Mouse (Mus musculus) midbrain, embryonic 12.5 days (tissue): ENCODE results near the gene Vps26c. TPM values are rescaled to one million over a fixed set of nuclear protein-coding genes. Genes with fewer than 3 reads are reported as not detected.
A peak's percentile ranks its signal among the peaks of the same experiment; 100 is the strongest.

Source experiments
- ATAC-seq: fragments of 200-750 bp; cut with Nextera tagmentation; 2 replicates; pipeline ENCODE4 v1.8.0; 2017; ENCODE audit warnings: low read depth, moderate TSS enrichment, moderate library complexity; ENCODE audit not compliant: low FRiP score
- H3K27ac ChIP-seq: fragments of 300-500 bp; sonication (generic); replicated peaks from 2 replicates; pipeline ENCODE4 v1.5.1; 2016; ENCODE audit warnings: mild to moderate bottlenecking
- H3K27me3 ChIP-seq: fragments of 300-500 bp; sonication (generic); 2 replicates; pipeline ENCODE4 v1.6.1; 2016; ENCODE audit warnings: mild to moderate bottlenecking
- H3K36me3 ChIP-seq: fragments of 300-500 bp; sonication (generic); 2 replicates; pipeline ENCODE4 v1.6.1; 2016
- H3K4me1 ChIP-seq: fragments of 300-500 bp; sonication (generic); 2 replicates; pipeline ENCODE4 v1.6.1; 2016
- H3K4me2 ChIP-seq: fragments of 300-500 bp; sonication (generic); replicated peaks from 2 replicates; pipeline ENCODE4 v1.6.1; 2016; ENCODE audit warnings: mild to moderate bottlenecking, moderate library complexity
- H3K4me3 ChIP-seq: fragments of 300-500 bp; sonication (generic); 2 replicates; pipeline ENCODE4 v1.5.1; 2016; ENCODE audit warnings: mild to moderate bottlenecking
- H3K9ac ChIP-seq: fragments of 300-500 bp; sonication (generic); replicated peaks from 2 replicates; pipeline ENCODE4 v1.6.1; 2016; ENCODE audit warnings: mild to moderate bottlenecking, moderate library complexity
- H3K9me3 ChIP-seq: fragments of 300-500 bp; sonication (generic); 2 replicates; pipeline ENCODE4 v1.6.1; 2016; ENCODE audit warnings: mild to moderate bottlenecking
- WGBS: fragments of 180-500 bp; shearing (Covaris S2); methylation state at CpG from one replicate; pipeline ENCODE4 v1.1.7; 2016; 5-methylcytosine and 5-hydroxymethylcytosine counted together
- polyA plus RNA-seq: library from polyadenylated mRNA; unstranded; fragments of >200 nt; fragmentation: Nextera tagmentation; extraction: Ambion mirVana; gene quantifications from 2 replicates; pipeline ENCODE4 v1.2.1, GENCODE M21; 2016

Gene Vps26c
- polyA plus RNA-seq, 1 experiment from 2014 or later, result 60.6 TPM

DNA sequence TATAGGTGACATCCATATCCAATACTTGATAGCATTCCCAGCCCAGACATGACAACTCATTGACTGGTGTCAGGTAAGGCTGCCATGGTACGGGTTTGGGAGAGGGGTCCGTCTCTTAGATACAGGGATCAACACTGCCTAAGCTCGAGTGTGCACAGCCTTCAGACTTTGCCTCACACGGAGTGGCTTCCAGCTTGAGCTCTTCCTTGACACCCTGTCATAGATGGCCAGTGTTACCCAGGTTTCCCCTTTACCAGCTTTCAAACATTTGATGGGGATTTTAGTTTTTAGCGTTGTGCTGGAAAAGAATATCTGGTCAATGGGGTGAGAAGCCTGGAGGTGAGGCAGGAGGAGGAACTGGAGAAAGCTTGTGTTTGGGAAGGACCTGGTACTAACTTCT lies 41.1 kb upstream of the Vps26c start:
- Histone ChIP-seq H3K36me3 (no peaks in the 10 kb centered on the region), H3K9me3 (no peaks in the 10 kb centered on the region), H3K4me1 (peaks cover 16% of the 10 kb centered on the region), H3K27me3 (0 out of 2 replicates have a peak, but pooled peaks cover 6% of the 10 kb centered on the region), H3K4me2 (peak overlapping the region; percentile 57; the same call in 1 of the 2 replicates), H3K4me3 (no peak overlapping the region), H3K9ac (no peak overlapping the region), H3K27ac (no peak overlapping the region)
- WGBS, result 63% methylated on average over 5 of the region's 5 CpGs
- ATAC-seq, result no peak

DNA sequence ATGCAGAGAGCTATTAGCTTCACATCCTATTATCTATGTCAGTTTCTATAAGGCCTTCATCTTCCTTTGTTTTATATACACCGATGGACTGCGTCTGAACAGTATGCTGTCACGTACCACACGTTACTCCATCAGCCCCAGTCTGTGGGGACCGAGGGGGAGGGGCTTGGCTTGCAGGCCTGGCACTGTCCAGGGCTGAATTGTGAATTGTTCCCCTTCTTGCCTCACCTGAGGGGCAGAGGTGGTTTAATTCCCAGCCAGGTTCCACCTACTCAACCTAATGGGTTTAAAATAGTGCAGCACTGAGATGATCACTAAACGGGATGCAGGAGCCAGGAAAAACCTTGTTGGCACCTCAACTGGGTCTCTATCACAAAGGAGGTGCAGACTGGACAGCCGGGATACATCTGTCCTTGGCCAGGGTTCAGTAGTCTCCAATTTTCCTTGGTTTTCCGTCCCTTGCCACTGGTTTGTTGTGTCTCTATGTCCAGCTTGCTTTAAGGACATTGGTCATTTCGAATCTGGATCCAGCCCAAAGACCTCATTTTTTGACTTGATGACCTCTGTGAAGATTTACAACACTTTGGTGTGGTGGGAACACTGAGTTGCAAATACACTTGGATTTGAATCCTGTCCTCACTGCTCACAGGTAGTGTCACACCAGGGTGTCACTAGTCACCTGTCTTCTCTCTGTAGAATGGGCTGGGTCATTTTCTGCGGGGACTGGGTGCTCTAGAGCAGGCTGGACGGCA lies 40.4 kb upstream of the Vps26c start:
- no peak for ATAC-seq
- 87% methylated on average over 11 of the region's 11 CpGs for WGBS

DNA sequence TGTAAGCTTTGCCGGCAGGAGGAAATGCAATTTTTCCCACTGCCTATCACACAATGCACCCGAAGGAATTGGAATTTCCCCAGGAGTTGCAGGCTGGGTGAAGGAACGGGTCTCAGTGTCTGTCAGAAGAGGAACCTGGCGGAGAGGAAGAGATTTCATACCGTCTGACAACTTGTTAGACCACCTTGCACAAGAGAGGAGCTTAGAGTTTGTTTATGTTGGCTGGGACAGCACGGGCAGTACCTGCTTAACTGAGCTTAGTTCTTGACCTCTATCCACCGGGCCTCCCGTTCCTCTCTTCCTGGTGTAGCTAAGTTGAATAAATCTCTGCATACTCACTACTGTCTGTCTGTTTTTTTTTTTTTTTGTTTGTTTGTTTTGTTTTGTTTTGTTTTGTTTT lies 39.5 kb upstream of the Vps26c start:
- Histone ChIP-seq H3K9ac (no peak overlapping the region), H3K9me3 (no peaks in the 10 kb centered on the region), H3K27ac (no peak overlapping the region), H3K36me3 (no peaks in the 10 kb centered on the region), H3K4me1 (peaks cover 4% of the 10 kb centered on the region; the same call in 1 of the 2 replicates), H3K4me2 (no peak overlapping the region), H3K27me3 (0 out of 2 replicates have a peak, but pooled peaks cover 6% of the 10 kb centered on the region), H3K4me3 (no peak overlapping the region)
- no peak for ATAC-seq
- 69% methylated on average over 8 of the region's 8 CpGs for WGBS

More for the DNA sequence above, 40.4 kb upstream of the Vps26c start:
- Histone ChIP-seq H3K4me2 (no peak overlapping the region), H3K9ac (no peak overlapping the region), H3K27me3 (0 out of 2 replicates have a peak, but pooled peaks cover 6% of the 10 kb centered on the region), H3K4me3 (no peak overlapping the region), H3K4me1 (peaks cover 10% of the 10 kb centered on the region), H3K36me3 (no peaks in the 10 kb centered on the region), H3K9me3 (no peaks in the 10 kb centered on the region), H3K27ac (no peak overlapping the region)

DNA sequence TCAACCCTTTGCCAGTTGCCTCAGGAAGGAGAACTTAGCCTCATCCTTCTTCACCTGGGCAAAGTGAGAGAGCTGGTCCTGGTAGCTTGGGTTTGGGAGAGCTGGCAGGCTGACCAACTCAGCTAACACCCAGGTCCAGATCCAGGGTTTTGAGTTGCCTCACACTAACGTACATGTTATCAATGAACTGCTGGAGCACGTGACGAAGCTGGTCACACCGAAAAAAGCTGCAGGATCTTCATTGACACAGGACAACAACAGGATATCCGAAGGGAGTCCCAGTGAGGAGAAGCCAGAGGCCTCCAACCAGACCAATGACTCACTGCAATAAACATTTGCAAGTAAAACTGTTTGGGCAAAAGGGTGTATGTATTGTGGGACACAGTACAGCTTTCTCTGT lies 34.0 kb upstream of the Vps26c start:
- Histone ChIP-seq H3K9me3 (no peaks in the 10 kb centered on the region), H3K4me3 (no peak overlapping the region), H3K4me1 (no peaks in the 10 kb centered on the region), H3K4me2 (no peak overlapping the region), H3K27ac (no peak overlapping the region), H3K27me3 (no peaks in the 10 kb centered on the region), H3K9ac (no peak overlapping the region), H3K36me3 (no peaks in the 10 kb centered on the region)
- no peak for ATAC-seq
- 78% methylated on average over 5 of the region's 5 CpGs for WGBS

DNA sequence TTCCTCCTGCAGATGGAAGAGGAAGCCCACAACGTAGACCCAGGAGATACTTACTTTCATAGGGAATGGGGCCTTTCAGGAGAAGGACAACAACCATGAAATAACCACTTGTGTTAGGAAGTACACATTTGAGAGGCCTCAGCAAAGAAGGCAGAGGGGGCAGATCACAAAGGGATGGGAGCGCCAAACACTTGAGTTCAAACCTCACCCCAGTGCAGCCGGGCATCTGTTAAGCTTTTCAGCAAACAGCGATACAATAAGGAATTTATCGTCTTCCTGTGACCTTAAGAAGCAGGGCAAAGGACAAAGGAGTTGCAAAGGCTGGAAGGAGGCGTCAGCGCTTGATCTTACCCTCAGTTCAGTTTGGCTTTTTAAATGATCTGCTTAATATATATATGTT lies 33.2 kb upstream of the Vps26c start:
- Histone ChIP-seq H3K27ac (no peak overlapping the region), H3K36me3 (no peaks in the 10 kb centered on the region), H3K9me3 (no peaks in the 10 kb centered on the region), H3K27me3 (no peaks in the 10 kb centered on the region), H3K9ac (no peak overlapping the region), H3K4me1 (no peaks in the 10 kb centered on the region), H3K4me3 (no peak overlapping the region), H3K4me2 (no peak overlapping the region)
- WGBS, result 60% methylated on average over 7 of the region's 7 CpGs
- no peak for ATAC-seq

DNA sequence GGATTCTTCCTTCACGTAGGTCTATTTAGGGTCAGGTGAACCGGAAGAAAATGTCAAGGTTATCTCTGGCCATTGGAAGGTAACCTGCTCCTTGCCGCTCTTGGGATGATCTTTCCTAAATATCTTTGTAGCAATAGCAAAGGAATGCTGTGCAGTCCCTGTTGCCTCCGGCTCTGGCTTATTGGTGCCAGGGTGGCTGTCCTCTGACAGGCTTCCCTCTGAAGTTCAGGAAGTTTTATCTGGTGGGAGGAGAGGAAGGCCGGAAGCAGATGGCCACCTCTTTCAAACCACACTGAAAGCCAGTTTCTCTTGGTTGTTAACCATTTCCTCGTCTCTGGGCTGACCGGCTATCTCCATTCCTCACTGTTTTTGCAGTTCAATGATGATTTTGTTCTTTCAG lies 32.7 kb upstream of the Vps26c start:
- H3K4me3 ChIP-seq, result no peak overlapping the region
- H3K9me3 ChIP-seq, result peaks cover 3% of the 10 kb centered on the region; the same call in 1 of the 2 replicates
- WGBS, result 79% methylated on average over 7 of the region's 7 CpGs
- no peaks in the 10 kb centered on the region for H3K36me3 ChIP-seq
- no peaks in the 10 kb centered on the region for H3K4me1 ChIP-seq
- no peak overlapping the region for H3K27ac ChIP-seq
- no peak overlapping the region for H3K9ac ChIP-seq
- no peak overlapping the region for H3K4me2 ChIP-seq
- H3K27me3 ChIP-seq, result no peaks in the 10 kb centered on the region
- ATAC-seq, result no peak

DNA sequence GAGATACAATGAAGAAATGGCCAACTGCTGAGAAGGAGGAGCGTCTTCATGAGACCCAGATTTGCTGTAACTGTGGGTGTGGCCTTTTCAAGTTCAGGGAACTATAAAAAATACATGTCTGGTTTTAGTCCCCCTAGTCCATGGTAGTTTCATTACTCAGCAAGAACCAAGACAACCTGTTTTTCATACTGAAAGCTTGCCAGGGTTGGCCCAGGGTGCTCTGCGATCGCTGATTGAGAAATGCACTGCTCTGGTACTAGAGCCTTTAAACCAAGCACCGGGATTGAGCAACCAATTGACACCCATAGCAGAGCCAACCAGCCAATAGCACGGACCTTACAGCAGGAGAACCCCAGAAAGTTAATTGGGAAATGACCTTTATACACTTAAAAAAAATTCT lies 29.6 kb upstream of the Vps26c start:
- H3K4me3 ChIP-seq, result no peak overlapping the region
- H3K4me2 ChIP-seq, result no peak overlapping the region
- H3K9ac ChIP-seq, result no peak overlapping the region
- no peaks in the 10 kb centered on the region for H3K27me3 ChIP-seq
- no peak overlapping the region for H3K27ac ChIP-seq
- ATAC-seq, result no peak
- no peaks in the 10 kb centered on the region for H3K4me1 ChIP-seq
- no peaks in the 10 kb centered on the region for H3K36me3 ChIP-seq
- peaks cover 3% of the 10 kb centered on the region; the same call in 1 of the 2 replicates for H3K9me3 ChIP-seq
- 92% methylated on average over 5 of the region's 5 CpGs for WGBS

DNA sequence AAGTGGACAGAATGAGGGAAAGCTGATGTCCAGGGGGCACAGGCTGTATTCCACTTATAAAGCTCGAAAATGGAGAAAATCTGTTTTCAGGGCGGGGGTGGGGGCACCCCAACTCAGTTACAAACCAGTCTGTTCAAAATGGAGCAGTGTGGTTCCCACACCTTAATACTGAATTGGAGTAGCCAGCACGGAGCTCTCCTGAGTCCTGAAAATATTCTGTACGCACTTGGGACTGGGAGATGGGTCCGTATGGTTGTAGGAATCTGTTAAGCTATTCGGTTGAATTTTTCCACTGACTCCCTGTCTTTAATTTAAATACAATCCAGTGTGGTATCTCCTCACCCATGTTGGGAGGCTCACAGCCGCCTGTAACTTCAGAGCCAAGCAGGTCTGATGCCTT lies 28.7 kb upstream of the Vps26c start:
- H3K27ac ChIP-seq, result no peak overlapping the region
- H3K4me3 ChIP-seq, result no peak overlapping the region
- H3K9me3 ChIP-seq, result peaks cover 3% of the 10 kb centered on the region; the same call in 1 of the 2 replicates
- WGBS, result 85% methylated on average over 7 of the region's 7 CpGs
- H3K4me1 ChIP-seq, result no peaks in the 10 kb centered on the region
- no peak for ATAC-seq
- H3K36me3 ChIP-seq, result no peaks in the 10 kb centered on the region
- no peaks in the 10 kb centered on the region for H3K27me3 ChIP-seq
- H3K9ac ChIP-seq, result no peak overlapping the region
- no peak overlapping the region for H3K4me2 ChIP-seq

DNA sequence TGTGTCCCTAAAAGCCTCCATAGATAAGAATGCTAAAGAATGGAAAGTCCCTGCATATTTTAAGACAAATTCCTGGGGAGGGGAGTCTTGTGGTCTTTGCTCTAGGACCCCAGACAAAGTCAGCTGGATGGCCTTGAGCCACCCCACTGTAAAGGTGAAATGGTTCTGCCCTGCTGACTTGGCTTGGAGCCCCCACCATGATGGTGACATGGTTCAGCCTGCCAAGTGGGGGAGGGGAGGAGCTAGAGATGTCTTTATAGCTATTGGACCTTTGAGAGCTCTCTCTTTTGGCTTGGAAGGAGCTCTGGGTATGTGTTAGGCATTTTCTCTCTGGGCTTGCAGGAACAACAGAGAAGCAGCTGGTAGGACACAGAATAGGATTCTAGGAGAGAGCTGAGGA lies 25.3 kb upstream of the Vps26c start:
- Histone ChIP-seq H3K4me1 (no peaks in the 10 kb centered on the region), H3K27ac (no peak overlapping the region), H3K4me2 (no peak overlapping the region), H3K36me3 (no peaks in the 10 kb centered on the region), H3K9me3 (peaks cover 3% of the 10 kb centered on the region; the same call in 1 of the 2 replicates), H3K9ac (no peak overlapping the region), H3K27me3 (no peaks in the 10 kb centered on the region), H3K4me3 (no peak overlapping the region)
- ATAC-seq, result no peak

DNA sequence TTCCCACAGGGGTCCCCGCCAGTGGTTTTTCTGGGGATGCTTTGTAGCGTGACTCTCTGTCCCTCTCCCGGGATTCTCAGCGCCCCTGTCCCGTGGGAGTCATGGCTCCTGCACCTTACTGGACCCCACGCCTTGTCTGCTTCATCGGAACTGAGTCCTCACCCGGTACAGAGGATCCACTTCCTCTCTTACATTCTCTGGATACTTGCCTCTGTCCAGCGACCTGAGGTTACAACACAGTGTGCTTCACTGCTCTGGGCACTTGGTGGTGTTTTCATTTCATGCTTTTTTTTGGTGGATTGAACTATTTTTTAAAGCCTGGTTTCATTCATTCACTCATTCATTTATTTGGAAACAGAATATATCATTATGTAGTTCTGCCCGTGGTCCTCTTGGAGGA lies 23.2 kb upstream of the Vps26c start:
- Histone ChIP-seq H3K27me3 (no peaks in the 10 kb centered on the region), H3K9me3 (peaks cover 3% of the 10 kb centered on the region; the same call in 1 of the 2 replicates), H3K9ac (no peak overlapping the region), H3K27ac (no peak overlapping the region), H3K36me3 (no peaks in the 10 kb centered on the region), H3K4me3 (no peak overlapping the region), H3K4me1 (no peaks in the 10 kb centered on the region), H3K4me2 (no peak overlapping the region)
- 84% methylated on average over 10 of the region's 10 CpGs for WGBS
- no peak for ATAC-seq

DNA sequence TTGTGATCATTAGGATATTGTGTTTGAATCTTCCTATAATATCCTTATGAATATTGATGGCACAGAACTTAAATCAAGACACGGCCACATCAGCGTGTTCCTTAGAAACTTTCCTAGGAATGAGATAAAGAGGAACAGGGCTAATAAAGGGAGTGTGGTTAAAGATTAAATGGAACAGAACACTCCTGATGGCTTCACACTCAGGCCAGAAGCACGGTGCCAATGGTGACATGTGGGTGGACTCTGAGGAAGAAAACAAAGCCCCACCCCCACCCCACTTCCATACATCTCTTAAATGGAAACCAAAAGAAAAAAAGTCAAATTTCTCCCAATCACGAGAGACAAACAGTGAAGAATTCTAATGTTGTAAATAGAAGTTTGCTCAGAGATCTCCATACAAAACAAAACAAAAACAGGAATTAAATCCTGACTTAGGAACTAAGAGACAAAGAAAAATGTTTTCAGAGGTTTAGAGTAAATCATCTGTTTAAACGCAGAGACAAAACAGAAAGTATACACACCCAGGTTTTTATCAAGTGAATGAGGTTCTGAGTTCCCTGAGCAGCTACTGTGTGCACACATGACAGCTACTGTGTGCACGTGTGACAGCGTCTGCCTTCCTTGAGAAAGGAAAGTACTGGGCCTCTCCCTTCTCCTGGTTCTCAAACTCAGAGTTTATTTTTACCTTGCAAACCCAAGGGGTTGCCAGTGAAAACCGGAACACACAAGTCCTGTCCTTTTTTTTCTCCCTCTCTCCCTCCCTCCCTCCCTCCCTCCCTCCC lies 19.3 kb upstream of the Vps26c start:
- no peaks in the 10 kb centered on the region for H3K27me3 ChIP-seq
- H3K4me1 ChIP-seq, result no peaks in the 10 kb centered on the region
- no peaks in the 10 kb centered on the region for H3K9me3 ChIP-seq
- H3K36me3 ChIP-seq, result no peaks in the 10 kb centered on the region
- no peak overlapping the region for H3K27ac ChIP-seq
- no peak for ATAC-seq
- 67% methylated on average over 8 of the region's 8 CpGs for WGBS
- no peak overlapping the region for H3K4me2 ChIP-seq
- no peak overlapping the region for H3K4me3 ChIP-seq
- H3K9ac ChIP-seq, result no peak overlapping the region

DNA sequence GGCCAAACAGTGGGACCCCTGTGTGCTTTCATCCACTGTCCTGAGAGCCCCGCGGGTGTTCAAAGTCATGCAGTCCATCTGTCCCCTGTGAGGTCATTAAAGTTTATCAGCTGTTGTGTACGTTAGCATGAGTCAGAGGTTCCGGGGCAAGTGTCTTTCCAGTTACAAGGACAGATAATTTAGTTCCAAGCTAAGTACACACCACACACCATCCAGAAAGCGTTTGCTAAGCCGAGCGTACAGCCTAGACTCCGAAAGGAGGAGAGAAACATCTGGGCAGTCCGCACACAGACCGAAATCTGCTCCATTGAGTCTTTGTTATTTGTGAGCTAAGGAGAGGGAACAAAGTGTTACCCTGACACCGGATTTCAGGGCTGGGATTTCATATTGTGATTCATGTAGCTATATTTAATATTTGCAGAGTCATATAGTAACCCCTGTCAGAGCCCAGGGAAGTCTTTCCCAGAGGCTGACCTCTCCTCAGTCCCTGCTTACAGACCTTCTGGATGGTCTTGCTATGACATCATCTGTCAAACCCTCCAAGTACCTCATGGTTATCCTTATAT lies 18.0 kb upstream of the Vps26c start:
- ATAC-seq, result no peak
- Histone ChIP-seq H3K27ac (no peak overlapping the region), H3K36me3 (no peaks in the 10 kb centered on the region), H3K9ac (no peak overlapping the region), H3K9me3 (no peaks in the 10 kb centered on the region), H3K4me3 (no peak overlapping the region), H3K4me2 (no peak overlapping the region), H3K4me1 (no peaks in the 10 kb centered on the region), H3K27me3 (no peaks in the 10 kb centered on the region)
- WGBS, result 69% methylated on average over 11 of the region's 11 CpGs
